Mouse (Mus musculus) thymus, adult 2 months (tissue): ENCODE results near the gene Ropn1l.

ENCODE experiments used
- CTCF ChIP-seq: fragments of 200-500 bp; IDR thresholded peaks from 2 replicates; pipeline ENCODE4 v1.5.1; 2012; ENCODE audit warnings: mild to moderate bottlenecking, control low read depth, low read length, moderate library complexity, borderline replicate concordance; ENCODE audit not compliant: control insufficient read depth, poor library complexity, insufficient read depth; ENCODE audit errors: extremely low read depth
- POLR2A ChIP-seq: fragments of 200-500 bp; IDR thresholded peaks from 2 replicates; pipeline ENCODE4 v1.6.1; 2012; ENCODE audit warnings: mild to moderate bottlenecking, low read length, control low read depth, moderate library complexity; ENCODE audit not compliant: control insufficient read depth, poor library complexity, insufficient read depth; ENCODE audit errors: extremely low read depth

GRCm38 (mm10) chr15:31436811-31437210 is 16.7 kb downstream of the Ropn1l start:
- no peak for TF ChIP-seq CTCF
- TF ChIP-seq POLR2A: no peak
